In genomic region chr1:133908659-133909575, GRCm38 (mm10) we compare ENCODE assay signal across 8 mouse cellular contexts. TPM values are rescaled to one million over a fixed set of nuclear protein-coding genes. Genes with fewer than 3 reads are reported as not detected.
A peak's percentile ranks its signal among the peaks of the same experiment; 100 is the strongest.
DNase-seq lines count a peak whose midpoint lies in the region; ATAC-seq and TF ChIP-seq lines count a peak whose summit lies in the region.

No protein-coding gene starts in this region.

- H3K27ac ChIP-seq in intestine, postnatal 0 days (ENCODE audit: low read depth, low read length): no peak overlapping the region
- 0 out of 2 replicates have a peak overlapping the region, but pooled peaks have one; percentile 1 for H3K27ac ChIP-seq in liver, embryonic 15.5 days (replicated peaks)
- peak overlapping the region; percentile 75 for H3K27ac ChIP-seq in neural tube, embryonic 14.5 days (ENCODE audit: low read depth, low read length)

- 0 out of 2 replicates have a peak overlapping the region, but pooled peaks have one; percentile 0 for H3K9ac ChIP-seq in intestine, postnatal 0 days (ENCODE audit: low read depth, low read length)
- H3K9ac ChIP-seq in liver, embryonic 15.5 days: no peak overlapping the region
- peak overlapping the region; percentile 64 for H3K9ac ChIP-seq in neural tube, embryonic 14.5 days (replicated peaks; ENCODE audit: low read depth, low read length)

- WGBS in intestine, postnatal 0 days: 13% methylated on average over 27 of the region's 27 CpGs
- 14% methylated on average over 27 of the region's 27 CpGs for WGBS in liver, embryonic 15.5 days (ENCODE audit: insufficient replicate concordance)
- 10% methylated on average over 27 of the region's 27 CpGs for WGBS in neural tube, embryonic 14.5 days

- peaks cover 11% of the 10 kb centered on the region for H3K27me3 ChIP-seq in intestine, postnatal 0 days (replicated peaks; ENCODE audit: control insufficient read depth, insufficient read depth, low read length)
- peaks cover 68% of the 10 kb centered on the region for H3K27me3 ChIP-seq in liver, embryonic 15.5 days
- H3K27me3 ChIP-seq in neural tube, embryonic 14.5 days (ENCODE audit: control insufficient read depth, insufficient read depth, low read length): no peaks in the 10 kb centered on the region

- peak overlapping the region; percentile 63 for H3K4me2 ChIP-seq in intestine, postnatal 0 days (replicated peaks; ENCODE audit: low read depth)
- H3K4me2 ChIP-seq in liver, embryonic 15.5 days: peak overlapping the region; percentile 77
- peak overlapping the region; percentile 77 for H3K4me2 ChIP-seq in neural tube, embryonic 14.5 days (ENCODE audit: low read depth, low read length)

- peak overlapping the region; percentile 29 for H3K4me3 ChIP-seq in intestine, postnatal 0 days (ENCODE audit: low read depth, low read length)
- H3K4me3 ChIP-seq in liver, embryonic 15.5 days (replicated peaks): peak overlapping the region; percentile 44
- peak overlapping the region; percentile 35 for H3K4me3 ChIP-seq in neural tube, embryonic 14.5 days (ENCODE audit: low read depth, low read length)

- ATAC-seq in intestine, postnatal 0 days: no peak; the same call in 1 of the 2 replicates
- peak; percentile 56 for ATAC-seq in liver, embryonic 15.5 days (ENCODE audit: insufficient read depth)
- ATAC-seq in neural tube, embryonic 14.5 days (ENCODE audit: low read depth): no peak
- ATAC-seq in monocyte, adult 5-6 weeks (replicated peaks; ENCODE audit: insufficient number of reproducible peaks, low FRiP score, low TSS enrichment, poor library complexity, severe bottlenecking): no peak

- 0 out of 2 replicates have a peak, but pooled peaks cover 6% of the 10 kb centered on the region for H3K4me1 ChIP-seq in intestine, postnatal 0 days (replicated peaks; ENCODE audit: control insufficient read depth, insufficient read depth, low read length)
- H3K4me1 ChIP-seq in liver, embryonic 15.5 days (replicated peaks): peaks cover 20% of the 10 kb centered on the region
- H3K4me1 ChIP-seq in neural tube, embryonic 14.5 days (ENCODE audit: control insufficient read depth, insufficient read depth, low read length): peaks cover 17% of the 10 kb centered on the region; the same call in 1 of the 2 replicates

- peak; percentile 59 for DNase-seq in right cerebral cortex, adult 18-20 months
- no peak for DNase-seq in right cerebral cortex, postnatal 25 days
- DNase-seq in cerebellum, adult 11-12 months: peak; percentile 79
- DNase-seq in gastrocnemius, postnatal 10 days: peak; percentile 38

- no peaks in the 10 kb centered on the region for H3K9me3 ChIP-seq in intestine, postnatal 0 days (ENCODE audit: control insufficient read depth)
- no peaks in the 10 kb centered on the region for H3K9me3 ChIP-seq in liver, embryonic 15.5 days (replicated peaks)
- no peaks in the 10 kb centered on the region for H3K9me3 ChIP-seq in neural tube, embryonic 14.5 days (ENCODE audit: control insufficient read depth, low read length)

- H3K36me3 ChIP-seq in intestine, postnatal 0 days (ENCODE audit: control insufficient read depth, insufficient read depth): no peaks in the 10 kb centered on the region
- no peaks in the 10 kb centered on the region for H3K36me3 ChIP-seq in liver, embryonic 15.5 days (replicated peaks)
- no peaks in the 10 kb centered on the region for H3K36me3 ChIP-seq in neural tube, embryonic 14.5 days (ENCODE audit: control insufficient read depth, insufficient read depth, low read length)

- TF ChIP-seq CTCF in intestine, postnatal 0 days (IDR thresholded peaks at IDR 0.05; ENCODE audit: low read depth): no peak

RNA-seq across cellular contexts. Expression of gene Optc, which starts 1.1 kb away (rescaled TPM):
- under 1 TPM; 0.16 to 0.23 TPM for total RNA-seq in gastrocnemius, postnatal 10 days (2021)
- polyA plus RNA-seq in intestine, postnatal 0 days (2015; fragmentation: Nextera tagmentation; extraction: Ambion mirVana): 0.82 and 0.94 TPM in 2 replicates
- polyA plus RNA-seq in liver, embryonic 15.5 days (2015; fragmentation: Nextera tagmentation; extraction: Ambion mirVana): 0.08 and 0.13 TPM in 2 replicates
- polyA plus RNA-seq in neural tube, embryonic 14.5 days (2014; fragmentation: Nextera tagmentation; extraction: Ambion mirVana): 1.7 and 2.9 TPM in 2 replicates
- not detected in 3 replicates for total RNA-seq in monocyte, adult 5-6 weeks (2017)

RNA-seq across cellular contexts. Expression of gene Prelp, which starts 12.3 kb away (rescaled TPM):
- total RNA-seq in gastrocnemius, postnatal 10 days (2021): 10 to 100 TPM; 16.3 to 20.0 TPM
- polyA plus RNA-seq in intestine, postnatal 0 days (2015; fragmentation: Nextera tagmentation; extraction: Ambion mirVana): 3.3 and 4.1 TPM in 2 replicates
- polyA plus RNA-seq in liver, embryonic 15.5 days (2015; fragmentation: Nextera tagmentation; extraction: Ambion mirVana): 3.5 and 3.7 TPM in 2 replicates
- 8.0 and 10.2 TPM in 2 replicates for polyA plus RNA-seq in neural tube, embryonic 14.5 days (2014; fragmentation: Nextera tagmentation; extraction: Ambion mirVana)
- not detected in 3 replicates for total RNA-seq in monocyte, adult 5-6 weeks (2017)
